Mouse (Mus musculus) C2C12 (cell line): ENCODE data around the gene H2-DMa.

Source experiments
- CTCF ChIP-seq: IDR thresholded peaks from one replicate; pipeline ENCODE4 v1.5.1; 2011; ENCODE audit not compliant: control insufficient read depth, insufficient read depth, insufficient read length
- MAX ChIP-seq: IDR thresholded peaks from one replicate; pipeline ENCODE4 v1.6.1; 2011; ENCODE audit warnings: mild to moderate bottlenecking, control low read depth
- MYOD1 ChIP-seq: IDR thresholded peaks from one replicate; pipeline ENCODE4 v1.6.1; 2011; ENCODE audit warnings: low read depth; ENCODE audit not compliant: control insufficient read depth, insufficient read length
- MYOG ChIP-seq: IDR thresholded peaks from one replicate; pipeline ENCODE4 v1.6.1; 2011; ENCODE audit not compliant: control insufficient read depth, insufficient read length; ENCODE audit errors: extremely low read depth
- USF1 ChIP-seq: IDR thresholded peaks from one replicate; pipeline ENCODE4 v1.6.1; 2011; ENCODE audit warnings: low read depth, mild to moderate bottlenecking, control low read depth, moderate library complexity

DNA sequence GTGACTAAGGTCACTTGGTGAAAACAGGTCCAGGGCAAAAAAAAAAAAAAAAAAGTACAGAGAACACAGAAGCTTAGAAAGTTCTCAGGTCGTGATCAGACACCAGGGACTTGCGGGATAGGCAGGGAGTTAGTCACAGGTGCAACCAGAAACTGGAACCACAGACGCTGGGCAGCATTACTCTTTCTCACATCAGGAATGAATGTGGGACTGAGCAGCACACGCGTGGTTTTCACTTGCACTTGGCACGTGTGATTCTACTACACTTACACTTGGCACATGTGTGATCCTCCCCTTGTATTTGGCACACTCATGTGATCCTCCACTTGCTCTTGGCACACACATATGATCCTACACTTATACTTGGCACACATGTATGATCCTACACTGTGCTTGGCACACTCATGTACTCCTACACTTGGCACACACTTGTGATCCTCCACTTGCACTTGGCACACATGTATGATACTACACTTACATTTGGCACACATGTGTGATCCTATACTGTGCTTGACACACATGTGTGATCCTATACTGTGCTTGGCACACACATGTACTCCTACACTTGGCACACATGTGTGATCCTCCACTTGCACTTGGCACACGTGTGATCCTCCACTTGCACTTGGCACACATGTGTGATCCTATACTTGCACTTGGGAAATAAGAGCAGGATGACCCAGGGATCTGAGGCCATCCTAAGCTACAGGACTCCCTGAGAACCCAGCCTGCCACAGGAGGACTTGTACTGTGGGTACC lies 12.1 kb upstream of the H2-DMa start:
- TF ChIP-seq CTCF (no peak), MYOG (no peak), USF1 (no peak), MYOD1 (no peak), MAX (no peak)
